Mouse (Mus musculus): ENCODE data around the gene Wnk2. TPM values are rescaled to one million over a fixed set of nuclear protein-coding genes. Genes with fewer than 3 reads are reported as not detected.

The Wnk2 gene
- polyA plus RNA-seq, 1 experiment = 2.3 TPM

DNA sequence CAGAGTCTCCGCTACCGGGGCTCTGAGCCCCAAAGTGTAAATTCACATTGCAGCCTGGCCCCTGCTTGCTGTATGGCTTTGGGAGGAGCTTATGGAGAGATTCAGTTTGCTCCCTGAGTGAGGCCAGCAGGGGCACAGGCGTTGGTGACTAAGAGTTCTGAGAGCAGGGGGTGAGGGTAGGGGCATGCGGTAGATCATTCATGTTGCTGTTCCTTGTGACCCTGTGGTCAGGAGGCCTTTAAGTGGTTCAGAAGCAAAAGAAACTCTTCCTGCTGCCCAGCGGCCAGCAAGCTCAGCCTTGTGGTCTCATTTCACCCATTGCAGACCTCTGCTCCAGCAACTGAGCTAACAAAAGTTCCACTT lies 43.8 kb upstream of the Wnk2 start:
- TF ChIP-seq POLR2A (IDR thresholded peaks at IDR 0.05; ENCODE audit: low read depth, low read length) (no peak), CTCF (conservative IDR thresholded peaks at IDR 0.05; ENCODE audit: insufficient read depth, insufficient read length, low read depth, low read length) (no peak)
- no peaks in the 10 kb centered on the region for H3K36me3 ChIP-seq (ENCODE audit: control insufficient read depth, insufficient read depth, low read length)
- peaks cover 44% of the 10 kb centered on the region for H3K4me1 ChIP-seq (ENCODE audit: control insufficient read depth, insufficient read depth, low read length)
- no peaks in the 10 kb centered on the region for H3K27me3 ChIP-seq (replicated peaks; ENCODE audit: control insufficient read depth, insufficient read depth, low read length)
- H3K27ac ChIP-seq (ENCODE audit: insufficient read depth, low read depth, low read length) = peak overlapping the region; percentile 88
- WGBS = 44% methylated on average over 5 of the region's 5 CpGs
- no peak for DNase-seq
- no peak overlapping the region for H3K4me3 ChIP-seq (ENCODE audit: insufficient read depth, low read depth, low read length)

DNA sequence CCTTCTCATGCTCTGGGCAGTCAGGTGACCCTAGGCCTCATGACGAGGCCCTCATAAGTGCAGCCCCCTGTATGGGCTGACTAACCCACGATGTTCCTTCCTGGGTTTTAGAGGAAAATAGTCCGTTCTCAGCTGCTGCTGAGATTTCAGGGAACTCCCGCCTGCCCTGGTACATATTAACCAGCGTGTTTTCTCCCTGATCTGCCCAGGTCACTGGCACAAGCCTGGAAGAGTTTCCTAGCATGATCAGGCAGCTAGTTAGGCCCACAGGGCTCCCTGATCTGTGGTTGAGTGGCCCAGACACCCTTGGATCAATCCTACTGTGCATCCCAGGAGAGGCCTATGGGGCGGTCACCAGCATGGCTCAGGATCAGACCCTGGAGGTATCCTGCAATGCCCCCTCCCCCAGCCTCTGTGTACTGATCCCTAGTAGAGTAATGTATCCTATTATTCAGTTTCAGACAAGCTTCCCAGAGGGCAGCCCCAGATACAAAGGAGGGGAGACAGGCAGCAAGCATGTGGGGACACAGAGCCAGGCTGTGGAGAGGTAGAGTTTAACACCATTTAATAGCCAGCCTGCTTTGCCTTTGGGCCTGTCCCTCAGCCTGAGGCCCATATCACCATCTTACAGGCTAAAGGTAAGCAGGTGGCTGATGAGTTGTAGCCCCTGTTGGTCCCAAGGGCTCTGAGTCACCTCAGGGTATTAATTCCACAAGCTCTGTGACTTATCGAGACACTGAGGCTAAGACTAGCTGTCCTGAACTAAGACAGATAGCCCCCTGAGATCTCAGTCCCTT lies 43.3 kb upstream of the Wnk2 start:
- H3K4me1 ChIP-seq (ENCODE audit: control insufficient read depth, insufficient read depth, low read length) = peaks cover 48% of the 10 kb centered on the region
- 31% methylated on average over 7 of the region's 7 CpGs for WGBS
- TF ChIP-seq POLR2A (IDR thresholded peaks at IDR 0.05; ENCODE audit: low read depth, low read length) (no peak), CTCF (conservative IDR thresholded peaks at IDR 0.05; ENCODE audit: insufficient read depth, insufficient read length, low read depth, low read length) (no peak)
- H3K27me3 ChIP-seq (replicated peaks; ENCODE audit: control insufficient read depth, insufficient read depth, low read length) = no peaks in the 10 kb centered on the region
- DNase-seq = peak; percentile 92
- peak overlapping the region; percentile 88 for H3K27ac ChIP-seq (ENCODE audit: insufficient read depth, low read depth, low read length)
- H3K36me3 ChIP-seq (ENCODE audit: control insufficient read depth, insufficient read depth, low read length) = no peaks in the 10 kb centered on the region
- H3K4me3 ChIP-seq (ENCODE audit: insufficient read depth, low read depth, low read length) = no peak overlapping the region

DNA sequence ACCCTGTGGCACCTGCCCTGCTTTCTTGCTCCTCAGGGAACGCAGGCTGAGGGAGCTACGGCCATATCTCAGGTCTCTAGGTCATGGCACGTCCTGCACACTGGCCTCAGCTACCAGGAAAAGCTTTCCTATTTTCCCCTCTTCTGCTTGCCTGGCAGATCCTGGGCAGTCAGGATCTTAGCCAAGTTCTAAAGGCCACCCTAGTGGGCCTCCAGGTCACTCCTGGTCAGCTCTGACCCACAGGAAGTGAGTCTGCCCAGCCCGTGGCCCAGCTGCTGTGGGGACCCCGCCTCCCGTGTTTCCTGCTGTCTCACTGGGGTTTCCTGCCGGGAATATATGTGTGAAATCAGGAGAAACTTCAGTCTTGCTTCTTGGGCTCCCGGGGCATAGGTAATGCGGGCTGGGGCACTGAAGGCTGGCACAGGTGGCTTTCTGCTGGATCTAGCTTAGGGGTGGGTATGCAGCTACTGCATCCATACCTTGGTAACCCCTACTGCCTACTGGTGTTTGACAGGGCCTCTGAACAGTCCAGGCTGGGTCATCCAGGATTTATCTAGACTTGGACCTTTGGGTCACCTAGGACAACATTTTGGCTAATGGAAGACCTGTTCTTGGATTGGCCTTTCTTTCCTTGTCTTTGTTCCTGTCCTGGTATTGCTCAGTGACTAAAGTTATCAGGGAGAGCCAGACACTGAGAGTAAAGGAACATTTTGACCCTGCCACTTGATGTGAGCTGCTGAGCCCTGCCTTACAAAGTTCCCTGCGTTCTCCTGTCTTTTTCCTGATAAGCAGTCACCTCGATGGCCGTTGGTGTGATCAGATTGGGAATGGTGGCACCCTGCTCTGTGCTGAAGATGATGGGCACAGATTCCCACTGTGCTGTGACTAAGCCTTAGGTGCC lies 42.4 kb upstream of the Wnk2 start:
- 15% methylated on average over 12 of the region's 12 CpGs for WGBS
- Histone ChIP-seq H3K27me3 (replicated peaks; ENCODE audit: control insufficient read depth, insufficient read depth, low read length) (no peaks in the 10 kb centered on the region), H3K36me3 (ENCODE audit: control insufficient read depth, insufficient read depth, low read length) (no peaks in the 10 kb centered on the region), H3K4me3 (ENCODE audit: insufficient read depth, low read depth, low read length) (no peak overlapping the region), H3K4me1 (ENCODE audit: control insufficient read depth, insufficient read depth, low read length) (peaks cover 48% of the 10 kb centered on the region), H3K27ac (ENCODE audit: insufficient read depth, low read depth, low read length) (peak overlapping the region; percentile 88)
- DNase-seq = peak; percentile 94
- no peak for TF ChIP-seq POLR2A (IDR thresholded peaks at IDR 0.05; ENCODE audit: low read depth, low read length)
- no peak for TF ChIP-seq CTCF (conservative IDR thresholded peaks at IDR 0.05; ENCODE audit: insufficient read depth, insufficient read length, low read depth, low read length)

DNA sequence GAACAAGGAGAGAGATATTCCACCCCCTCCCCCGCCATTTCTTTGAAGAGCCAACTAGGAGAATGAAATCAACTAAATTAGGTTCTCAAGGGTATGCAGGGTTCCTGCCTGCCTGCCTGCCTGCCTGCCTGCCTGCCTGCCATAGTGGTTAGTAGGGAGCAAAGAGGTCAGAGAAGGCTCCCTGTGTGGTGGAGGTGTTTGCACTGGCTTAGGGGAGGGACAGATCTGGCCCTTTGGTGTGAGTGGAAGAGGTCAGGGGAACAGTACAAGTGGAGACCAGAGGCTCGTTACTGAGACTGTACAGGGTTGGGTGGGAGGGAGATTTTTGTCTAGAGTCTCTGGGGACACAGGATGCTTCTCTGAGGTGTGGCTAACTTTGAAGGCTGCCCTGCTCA lies 41.1 kb upstream of the Wnk2 start:
- Histone ChIP-seq H3K27me3 (replicated peaks; ENCODE audit: control insufficient read depth, insufficient read depth, low read length) (no peaks in the 10 kb centered on the region), H3K36me3 (ENCODE audit: control insufficient read depth, insufficient read depth, low read length) (no peaks in the 10 kb centered on the region), H3K4me3 (ENCODE audit: insufficient read depth, low read depth, low read length) (peak overlapping the region; percentile 78), H3K27ac (ENCODE audit: insufficient read depth, low read depth, low read length) (peak overlapping the region; percentile 92), H3K4me1 (ENCODE audit: control insufficient read depth, insufficient read depth, low read length) (peaks cover 48% of the 10 kb centered on the region)
- no peak for TF ChIP-seq CTCF (conservative IDR thresholded peaks at IDR 0.05; ENCODE audit: insufficient read depth, insufficient read length, low read depth, low read length)
- TF ChIP-seq POLR2A (IDR thresholded peaks at IDR 0.05; ENCODE audit: low read depth, low read length) = no peak
- DNase-seq = peak; percentile 56
- 31% methylated on average over 2 of the region's 2 CpGs for WGBS

DNA sequence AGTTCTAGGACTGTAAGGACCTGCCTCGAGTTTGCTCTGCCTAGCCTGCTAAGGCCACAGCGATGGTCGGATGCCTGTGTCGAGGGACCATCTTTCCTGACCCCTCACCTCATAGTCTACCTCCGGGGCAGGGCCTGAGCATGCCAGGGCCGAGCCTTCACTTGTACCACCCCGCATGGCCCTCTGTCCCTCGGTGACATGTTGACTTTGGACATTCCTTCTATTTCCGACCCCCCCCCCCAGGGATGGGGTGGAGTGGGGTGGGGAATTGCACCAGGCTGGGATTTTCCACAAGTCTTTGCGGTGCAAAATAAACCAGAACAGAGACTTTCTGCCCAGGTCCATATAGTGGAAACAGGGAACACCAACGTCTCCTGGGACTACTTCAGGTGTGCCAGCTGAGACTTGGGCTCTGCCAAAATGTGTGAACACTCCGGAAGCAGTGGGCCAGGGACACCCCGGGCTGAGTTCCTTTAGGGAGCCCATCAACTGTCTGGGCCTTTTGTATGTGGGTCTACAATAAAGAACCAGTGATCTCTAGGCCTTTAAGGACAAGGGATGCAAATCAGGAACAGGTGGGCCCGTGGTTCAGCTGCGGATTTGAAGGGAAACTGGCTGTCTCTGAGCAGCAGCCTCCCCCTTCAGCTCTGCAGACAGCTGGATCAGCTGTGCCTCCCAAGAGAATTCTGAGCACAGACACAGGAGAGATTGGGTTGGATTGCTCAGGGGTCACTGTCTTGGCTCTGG lies 40.6 kb upstream of the Wnk2 start:
- peak; percentile 71 for DNase-seq
- H3K27ac ChIP-seq (ENCODE audit: insufficient read depth, low read depth, low read length) = peak overlapping the region; percentile 92
- H3K4me3 ChIP-seq (ENCODE audit: insufficient read depth, low read depth, low read length) = peak overlapping the region; percentile 78
- peaks cover 48% of the 10 kb centered on the region for H3K4me1 ChIP-seq (ENCODE audit: control insufficient read depth, insufficient read depth, low read length)
- no peaks in the 10 kb centered on the region for H3K27me3 ChIP-seq (replicated peaks; ENCODE audit: control insufficient read depth, insufficient read depth, low read length)
- TF ChIP-seq CTCF (conservative IDR thresholded peaks at IDR 0.05; ENCODE audit: insufficient read depth, insufficient read length, low read depth, low read length) (no peak), POLR2A (IDR thresholded peaks at IDR 0.05; ENCODE audit: low read depth, low read length) (no peak)
- H3K36me3 ChIP-seq (ENCODE audit: control insufficient read depth, insufficient read depth, low read length) = no peaks in the 10 kb centered on the region
- WGBS = 7% methylated on average over 15 of the region's 15 CpGs

DNA sequence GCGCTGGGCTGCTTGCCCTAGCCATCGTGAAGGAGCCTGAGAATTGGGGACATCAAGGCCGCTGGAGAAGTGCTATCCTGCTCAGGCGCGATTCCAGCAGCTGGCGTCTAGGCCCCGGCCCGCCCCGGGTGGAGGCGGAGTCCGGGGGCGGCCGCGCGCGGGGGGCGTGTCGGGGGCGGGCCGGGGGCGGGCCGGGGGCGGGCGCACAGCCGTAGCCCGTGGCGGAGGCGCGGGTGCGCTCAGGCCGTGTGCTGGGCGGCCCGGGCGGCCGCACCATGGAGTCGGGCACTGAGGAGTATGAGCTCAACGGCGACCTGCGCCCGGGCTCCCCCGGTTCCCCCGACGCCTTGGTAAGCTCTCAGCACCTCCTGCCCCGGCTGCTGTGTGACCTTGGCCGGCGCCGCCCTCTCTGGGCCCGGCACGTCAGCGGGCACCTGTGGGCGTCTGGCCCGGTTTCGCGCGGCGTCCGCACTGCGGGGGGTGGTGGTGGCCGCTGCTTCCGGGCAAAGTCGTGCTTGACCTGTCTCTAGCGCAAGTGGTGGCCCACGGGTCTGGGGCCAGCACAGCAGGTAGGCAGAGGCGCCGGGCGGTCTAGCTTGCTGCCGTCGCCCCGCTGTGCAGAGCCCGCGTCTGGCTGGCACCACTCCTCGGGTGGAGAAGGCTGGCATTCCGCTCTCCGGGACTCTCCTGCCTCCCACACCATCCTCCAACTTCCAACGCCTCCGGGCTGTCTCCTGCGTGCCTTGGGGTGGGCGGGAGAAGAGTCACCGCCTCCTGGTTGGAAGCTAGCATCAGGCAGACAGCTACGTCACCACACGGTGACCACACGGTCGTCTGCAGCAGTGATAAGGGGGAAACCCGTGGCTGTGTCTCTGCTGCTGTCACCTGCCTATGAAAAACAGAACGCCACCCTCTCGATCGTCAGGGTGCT lies 39.7 kb upstream of the Wnk2 start, which contains the start of gene Ninj1:
Gene Ninj1 (plus strand): TSS at position 198 of the 931 bp plus-strand sequence.
- Histone ChIP-seq H3K27me3 (replicated peaks; ENCODE audit: control insufficient read depth, insufficient read depth, low read length) (no peaks in the 10 kb centered on the region), H3K36me3 (ENCODE audit: control insufficient read depth, insufficient read depth, low read length) (no peaks in the 10 kb centered on the region), H3K4me1 (ENCODE audit: control insufficient read depth, insufficient read depth, low read length) (peaks cover 41% of the 10 kb centered on the region), H3K27ac (ENCODE audit: insufficient read depth, low read depth, low read length) (peak within 1 kb of the TSS; percentile 92), H3K4me3 (ENCODE audit: insufficient read depth, low read depth, low read length) (peak within 1 kb of the TSS; percentile 78)
- DNase-seq = peak; percentile 91
- TF ChIP-seq POLR2A (IDR thresholded peaks at IDR 0.05; ENCODE audit: low read depth, low read length) (peak; percentile 81), CTCF (conservative IDR thresholded peaks at IDR 0.05; ENCODE audit: insufficient read depth, insufficient read length, low read depth, low read length) (no peak)
- WGBS = 1% methylated on average over 86 of the region's 87 CpGs
